8 mouse cellular contexts compared by ENCODE assay signal in genomic region chr13:70582517-70582916, GRCm38 (mm10). TPM values are rescaled to one million over a fixed set of nuclear protein-coding genes. Genes with fewer than 3 reads are reported as not detected.
DNase-seq lines count a peak whose midpoint lies in the region; ATAC-seq and TF ChIP-seq lines count a peak whose summit lies in the region.

No protein-coding gene starts in this region.

- ATAC-seq in activated CD4-positive, CD25-positive, alpha-beta regulatory T cell, adult 4 months: no peak

- H3K4me3 ChIP-seq in left cerebral cortex, adult 2 months: no peak overlapping the region

- intact Hi-C loops in left cerebral cortex, adult 2 months (cut with DNase I): loop anchor here (2.0 to 5.0 kb wide), 2 partner anchors 760 to 892 kb away; no protein-coding TSS in a partner anchor

- peak; percentile 29 to 46 for DNase-seq in cerebellum, adult 18-20 months
- DNase-seq in cerebellum, adult 8-10 months: no peak
- peak; percentile 52 to 62 for DNase-seq in left cerebral cortex, adult 2 months (ENCODE audit: extremely low spot score in 1 of 2, low spot score in 2 of 2)
- no peak for DNase-seq in left cerebral cortex, adult 11 months (ENCODE audit: low spot score)
- peak; percentile 34 to 42 for DNase-seq in adrenal gland, postnatal 36 days
- DNase-seq in kidney, postnatal 10 days: peak; percentile 69
- peak; percentile 26 for DNase-seq in lung, postnatal 36 days

- TF ChIP-seq CTCF in left cerebral cortex, adult 2 months (IDR thresholded peaks at IDR 0.05): peak; percentile 73

- H3K27ac ChIP-seq in left cerebral cortex, adult 2 months: no peak overlapping the region

RNA-seq across cellular contexts. Expression of gene Ice1, which starts 54.9 kb away (rescaled TPM):
- 10 to 100 TPM; 73.5 to 73.7 TPM for total RNA-seq in left cerebral cortex, adult 2 months (2021)
- total RNA-seq in adrenal gland, postnatal 36 days (2021): 10 to 100 TPM; 27.5 TPM
- 10 to 100 TPM; 15.6 to 16.7 TPM for polyA plus RNA-seq in activated CD4-positive, CD25-positive, alpha-beta regulatory T cell, adult 4 months (2017; shearing (Covaris generic))

Comparison
In these comparisons a context has a peak if more than half of its experiments do, and no peak if none do; other contexts are left out.
1. DNase-seq: peak in cerebellum, adult 18-20 months (2 of 2), left cerebral cortex, adult 2 months (2 of 2), adrenal gland, postnatal 36 days (2 of 2), kidney, postnatal 10 days (single experiment) and lung, postnatal 36 days (single experiment); none in cerebellum, adult 8-10 months (single experiment) and left cerebral cortex, adult 11 months (single experiment).